Mouse (Mus musculus) intestine, embryonic 14.5 days (tissue): ENCODE results near the gene Klhl11. TPM values are rescaled to one million over a fixed set of nuclear protein-coding genes. Genes with fewer than 3 reads are reported as not detected.

Experiments used
- ATAC-seq: fragments of 200-750 bp; cut with Nextera tagmentation; replicated peaks from 2 replicates; pipeline ENCODE4 v1.8.0; 2017; ENCODE audit warnings: low read depth, moderate number of reproducible peaks, moderate TSS enrichment, moderate library complexity; ENCODE audit not compliant: low FRiP score, low TSS enrichment
- DNase-seq: peaks from one replicate; pipeline ENCODE4 v3.0.0-alpha.2; 2018; ENCODE audit warnings: low spot score
- H3K27ac ChIP-seq: fragments of 300-500 bp; sonication (generic); 2 replicates; pipeline ENCODE4 v1.5.1; 2014; ENCODE audit warnings: low read depth, mild to moderate bottlenecking, control low read depth
- H3K27me3 ChIP-seq: fragments of 300-500 bp; sonication (generic); replicated peaks from 2 replicates; pipeline ENCODE4 v1.6.1; 2014; ENCODE audit warnings: low read length, control low read depth; ENCODE audit not compliant: control insufficient read depth, insufficient read depth
- H3K36me3 ChIP-seq: fragments of 300-500 bp; sonication (generic); 2 replicates; pipeline ENCODE4 v1.6.1; 2014; ENCODE audit warnings: low read length, control low read depth; ENCODE audit not compliant: control insufficient read depth, insufficient read depth
- H3K4me1 ChIP-seq: fragments of 300-500 bp; sonication (generic); replicated peaks from 2 replicates; pipeline ENCODE4 v1.6.1; 2014; ENCODE audit warnings: low read length, control low read depth, mixed read lengths; ENCODE audit not compliant: control insufficient read depth, insufficient read depth
- H3K4me2 ChIP-seq: fragments of 300-500 bp; sonication (generic); 2 replicates; pipeline ENCODE4 v1.6.1; 2014; ENCODE audit warnings: low read length
- H3K4me3 ChIP-seq: fragments of 300-500 bp; sonication (generic); 2 replicates; pipeline ENCODE4 v1.5.1; 2014; ENCODE audit warnings: low read depth, low read length, control low read depth, mixed read lengths
- H3K9ac ChIP-seq: fragments of 300-500 bp; sonication (generic); 2 replicates; pipeline ENCODE4 v1.6.1; 2014; ENCODE audit warnings: mild to moderate bottlenecking, low read length
- H3K9me3 ChIP-seq: fragments of 300-500 bp; sonication (generic); 2 replicates; pipeline ENCODE4 v1.6.1; 2016; ENCODE audit warnings: low read length, control low read depth; ENCODE audit not compliant: control insufficient read depth
- WGBS: fragments of 180-500 bp; shearing (Covaris S2); extraction: QIAGEN DNeasy Blood & Tissue Kit; methylation state at CpG from one replicate; pipeline ENCODE4 v1.1.7; 2014; 5-methylcytosine and 5-hydroxymethylcytosine counted together
- microRNA-seq: library from miRNA; unstranded; fragments of <30 nt; microRNA quantifications from one replicate; pipeline ENCODE4, GENCODE M21; 2016
- polyA plus RNA-seq: library from polyadenylated mRNA; unstranded; fragments of >200 nt; fragmentation: Nextera tagmentation; extraction: Ambion mirVana; gene quantifications from 2 replicates; pipeline ENCODE4 v1.2.1, GENCODE M21; 2014

Gene Klhl11
- polyA plus RNA-seq, 1 experiment from 2014 or later = 9.6 TPM

- ATAC-seq (peak; percentile 93), DNase-seq (peak; percentile 94)
- H3K36me3 ChIP-seq = peaks cover 12% of the 10 kb centered on the region
- WGBS = under 1% methylated on average over 93 of the region's 93 CpGs
- H3K27me3 ChIP-seq = no peaks in the 10 kb centered on the region
- H3K9me3 ChIP-seq = no peaks in the 10 kb centered on the region
- H3K27ac ChIP-seq = peak within 1 kb of the TSS; percentile 93
- peak within 1 kb of the TSS; percentile 67 for H3K9ac ChIP-seq
- peaks cover 41% of the 10 kb centered on the region for H3K4me1 ChIP-seq
- peak within 1 kb of the TSS; percentile 63 for H3K4me2 ChIP-seq
- H3K4me3 ChIP-seq = peak within 1 kb of the TSS; percentile 58
Measured at GRCm38 (mm10) chr11:100414021-100414913, 58.3 kb downstream of the Klhl11 start, which contains the start of gene P3h4. P3h4 (minus strand) TSS chr11:100414836.

- peaks cover 41% of the 10 kb centered on the region for H3K4me1 ChIP-seq
- ATAC-seq (no peak), DNase-seq (no peak)
- H3K36me3 ChIP-seq = peaks cover 19% of the 10 kb centered on the region
- H3K4me2 ChIP-seq = peak overlapping the region; percentile 63
- H3K9me3 ChIP-seq = no peaks in the 10 kb centered on the region
- peak overlapping the region; percentile 58 for H3K4me3 ChIP-seq
- peak overlapping the region; percentile 67 for H3K9ac ChIP-seq
- WGBS = 61% methylated on average over 11 of the region's 11 CpGs
- no peak overlapping the region for H3K27ac ChIP-seq
- no peaks in the 10 kb centered on the region for H3K27me3 ChIP-seq
Measured at GRCm38 (mm10) chr11:100413541-100413940, 59.0 kb downstream of the Klhl11 start.

Small RNA genes lying within 50 kb of the gene (microRNA-seq; reads per million reads assigned to microRNA genes)
- gene Gm27374 = not detected
- not detected for gene Mir7116

Other genes starting within 250 kb of the Klhl11 start
- gene Krt16, start 223.8 kb downstream of the Klhl11 start, polyA plus RNA-seq = not detected in 2 replicates
- gene Krt17, start 211.7 kb downstream of the Klhl11 start, polyA plus RNA-seq = 8.7 and 9.9 TPM in 2 replicates
- not detected in 2 replicates for gene Krt42, start 202.9 kb downstream of the Klhl11 start, polyA plus RNA-seq
- 1,995 and 2,009 TPM in 2 replicates for gene Eif1, start 152.9 kb downstream of the Klhl11 start, polyA plus RNA-seq
- 3.2 TPM in 1 of 2 replicates, not detected in the other for gene Gast, start 138.3 kb downstream of the Klhl11 start, polyA plus RNA-seq
- gene Hap1, start 116.6 kb downstream of the Klhl11 start, polyA plus RNA-seq = 10.2 and 11.1 TPM in 2 replicates
- gene Jup, start 75.0 kb downstream of the Klhl11 start, polyA plus RNA-seq = 93.4 and 106 TPM in 2 replicates
- gene P3h4, start 57.9 kb downstream of the Klhl11 start, polyA plus RNA-seq = 54.8 and 55.3 TPM in 2 replicates
- 86.2 and 89.7 TPM in 2 replicates for gene Fkbp10, start 57.0 kb downstream of the Klhl11 start, polyA plus RNA-seq
- 117 and 126 TPM in 2 replicates for gene Nt5c3b, start 30.9 kb downstream of the Klhl11 start, polyA plus RNA-seq
- gene Klhl10, start 30.8 kb downstream of the Klhl11 start, polyA plus RNA-seq = 0.23 and 0.61 TPM in 2 replicates
- 164 and 177 TPM in 2 replicates for gene Acly, start 55.3 kb upstream of the Klhl11 start, polyA plus RNA-seq
- 0.46 and 0.69 TPM in 2 replicates for gene Ttc25, start 72.9 kb upstream of the Klhl11 start, polyA plus RNA-seq
- gene Cnp, start 102.2 kb upstream of the Klhl11 start, polyA plus RNA-seq = 34.7 and 39.2 TPM in 2 replicates
- gene Nkiras2, start 146.5 kb upstream of the Klhl11 start, polyA plus RNA-seq = 71.9 and 72.1 TPM in 2 replicates
- 61.7 and 70.5 TPM in 2 replicates for gene Dnajc7, start 147.4 kb upstream of the Klhl11 start, polyA plus RNA-seq
- gene Zfp385c, start 219.7 kb upstream of the Klhl11 start, polyA plus RNA-seq = 0.26 TPM in 1 of 2 replicates, not detected in the other
- gene Dhx58, start 231.5 kb upstream of the Klhl11 start, polyA plus RNA-seq = 2.2 and 2.4 TPM in 2 replicates
- 55.5 and 60.0 TPM in 2 replicates for gene Kat2a, start 239.7 kb upstream of the Klhl11 start, polyA plus RNA-seq
- gene Hspb9, start 241.1 kb upstream of the Klhl11 start, polyA plus RNA-seq = 0.78 and 0.96 TPM in 2 replicates